Mouse (Mus musculus) liver, embryonic 18 days (tissue): ENCODE data around the gene Rhox7b. TPM values are rescaled to one million over a fixed set of nuclear protein-coding genes. Genes with fewer than 3 reads are reported as not detected.

ENCODE experiments used
- polyA plus RNA-seq: library from polyadenylated mRNA; depleted of rRNA; stranded (reverse); fragments of >200 nt; gene quantifications from 2 replicates; pipeline ENCODE4 v1.2.3, GENCODE M21; 2012; rRNA removed

Gene Rhox7b
- not detected in 2 replicates for polyA plus RNA-seq

GRCm38 (mm10) chrX:37897132-37897531, at the start of gene Rhox7b:
Rhox7b (minus strand) TSS chrX:37897232.

GRCm38 (mm10) chrX:37901670-37902069, 4.6 kb upstream of the Rhox7b start, which contains the start of gene Rhox9:
Rhox9 (minus strand) TSS chrX:37901770.

GRCm38 (mm10) chrX:37878844-37879243, 18.2 kb downstream of the Rhox7b start, which contains the start of gene Rhox8:
Rhox8 (minus strand) TSS chrX:37878944.

Other genes with a start within 250 kb of the Rhox7b start
- not detected in 2 replicates for gene Rhox4g, start 245.9 kb downstream of the Rhox7b start, polyA plus RNA-seq
- not detected in 2 replicates for gene Rhox3h, start 228.5 kb downstream of the Rhox7b start, polyA plus RNA-seq
- gene Rhox2h, start 224.0 kb downstream of the Rhox7b start, polyA plus RNA-seq = not detected in 2 replicates
- gene Rhox5, start 92.4 kb downstream of the Rhox7b start, polyA plus RNA-seq = 0.70 and 1.0 TPM in 2 replicates
- 0.03 TPM in 1 of 2 replicates, not detected in the other for gene Rhox6, start 70.3 kb downstream of the Rhox7b start, polyA plus RNA-seq
- not detected in 2 replicates for gene Rhox7a, start 65.5 kb downstream of the Rhox7b start, polyA plus RNA-seq
- gene Rhox8, start 18.3 kb downstream of the Rhox7b start, polyA plus RNA-seq = not detected in 2 replicates
- gene Rhox9, start 4.5 kb upstream of the Rhox7b start, polyA plus RNA-seq = not detected in 2 replicates
- not detected in 2 replicates for gene Btg1-ps1, start 121.6 kb upstream of the Rhox7b start, polyA plus RNA-seq
- not detected in 2 replicates for gene Btg1-ps2, start 145.9 kb upstream of the Rhox7b start, polyA plus RNA-seq
- not detected in 2 replicates for gene Rhox10, start 169.2 kb upstream of the Rhox7b start, polyA plus RNA-seq
- gene Rhox11, start 187.9 kb upstream of the Rhox7b start, polyA plus RNA-seq = not detected in 2 replicates
- not detected in 2 replicates for gene Rhox12, start 213.7 kb upstream of the Rhox7b start, polyA plus RNA-seq
- not detected in 2 replicates for gene Rhox13, start 224.0 kb upstream of the Rhox7b start, polyA plus RNA-seq